Mouse (Mus musculus): ENCODE measurements around the gene Rbm28.

Rbm28 gene

GRCm38 (mm10) chr6:29164314-29165244, at the start of gene Rbm28:
TSS of gene Rbm28 (minus strand) at chr6:29165006.
- peak; percentile 86 for DNase-seq (ENCODE audit: low spot score)

GRCm38 (mm10) chr6:29214245-29214644, 49.4 kb upstream of the Rbm28 start:
- no peak for DNase-seq (ENCODE audit: low spot score)

DNA sequence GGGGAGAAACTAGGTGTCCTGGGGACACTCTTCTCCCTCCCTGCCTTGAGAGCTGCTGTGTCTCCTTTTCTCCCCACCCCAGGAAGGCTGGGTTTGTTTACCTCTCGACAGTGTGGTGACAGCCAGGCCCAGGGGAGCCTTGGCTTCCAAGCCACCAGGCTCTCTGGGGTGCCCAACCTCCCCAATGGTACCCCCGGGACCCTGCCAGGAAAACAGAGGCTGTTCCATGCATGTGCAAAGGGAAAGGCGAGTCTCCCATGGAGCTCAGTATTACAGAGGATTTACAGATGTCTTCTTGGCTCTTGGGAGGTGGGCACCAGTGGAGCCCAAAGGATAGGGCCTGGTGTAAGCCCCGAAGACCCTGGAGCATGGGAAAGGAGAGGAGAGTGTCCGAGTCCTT, 48.6 kb upstream of the Rbm28 start:
- no peak for DNase-seq (ENCODE audit: low spot score)

GRCm38 (mm10) chr6:29211806-29212492, 47.1 kb upstream of the Rbm28 start:
- DNase-seq (ENCODE audit: low spot score): peak; percentile 76

DNA sequence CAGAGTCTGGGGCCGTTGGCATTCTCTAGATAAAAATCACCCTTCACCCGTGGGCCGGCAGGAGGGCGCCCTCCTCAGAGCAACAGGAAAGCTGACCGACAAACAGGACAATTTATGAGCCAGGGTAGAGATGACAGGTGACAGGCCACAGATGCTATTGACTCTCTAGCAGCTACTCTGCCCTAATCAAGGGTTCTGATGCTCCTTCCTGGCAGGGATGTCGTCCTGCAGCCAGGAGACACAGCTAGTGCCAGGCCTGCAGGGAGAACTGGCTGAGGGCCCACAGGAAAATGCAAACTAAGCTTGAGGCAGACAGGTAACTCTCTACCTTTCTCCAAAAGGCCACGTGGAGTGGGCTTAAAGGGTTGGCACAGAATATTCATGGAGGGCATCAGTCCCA, 46.3 kb upstream of the Rbm28 start:
- DNase-seq (ENCODE audit: low spot score): no peak

GRCm38 (mm10) chr6:29210231-29210936, 45.6 kb upstream of the Rbm28 start:
- peak; percentile 37 for DNase-seq (ENCODE audit: low spot score)

DNA sequence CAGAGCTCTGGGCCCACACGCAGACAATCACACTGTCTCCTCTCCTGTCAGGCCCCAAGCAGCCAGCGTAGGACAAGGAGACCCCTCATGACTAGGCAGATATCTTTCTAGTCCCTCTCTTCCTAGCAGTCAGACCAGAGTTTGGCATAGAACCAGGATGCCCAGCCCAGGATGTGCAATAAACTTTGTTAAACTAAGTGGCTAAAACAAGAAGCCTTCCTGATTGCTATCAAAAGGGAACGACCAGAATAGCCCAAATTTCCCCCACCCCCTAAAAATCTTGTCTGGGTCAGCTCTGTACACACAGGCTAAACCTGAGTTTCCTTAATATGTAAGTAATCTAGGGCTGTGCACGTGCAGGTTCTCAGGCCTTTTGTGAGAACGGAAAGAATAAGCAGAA, 43.4 kb upstream of the Rbm28 start:
- DNase-seq (ENCODE audit: low spot score): peak; percentile 31

- DNase-seq (ENCODE audit: low spot score): peak; percentile 26
Measured at GRCm38 (mm10) chr6:29207017-29207416, 42.2 kb upstream of the Rbm28 start.

DNA sequence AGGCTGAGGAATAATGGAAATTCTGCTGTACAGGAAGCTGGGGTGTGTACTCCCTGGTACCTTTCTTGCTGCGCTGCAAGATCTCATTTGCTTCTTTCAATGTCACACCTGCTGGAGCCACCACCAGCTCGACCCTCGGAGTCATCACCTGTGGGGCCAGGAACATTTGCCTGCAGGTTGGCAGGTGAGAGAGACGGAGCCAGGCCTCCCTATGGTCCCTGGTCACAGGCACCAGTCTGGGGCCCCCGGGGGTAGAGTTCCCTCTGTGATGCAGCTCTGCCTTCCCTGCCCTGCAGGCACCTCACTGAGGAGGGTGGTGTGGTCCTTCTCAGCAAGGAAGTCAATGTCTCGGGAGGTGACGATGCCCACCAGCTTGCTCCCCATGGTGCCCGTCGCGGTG, 41.2 kb upstream of the Rbm28 start:
- DNase-seq (ENCODE audit: low spot score): peak; percentile 41

DNA sequence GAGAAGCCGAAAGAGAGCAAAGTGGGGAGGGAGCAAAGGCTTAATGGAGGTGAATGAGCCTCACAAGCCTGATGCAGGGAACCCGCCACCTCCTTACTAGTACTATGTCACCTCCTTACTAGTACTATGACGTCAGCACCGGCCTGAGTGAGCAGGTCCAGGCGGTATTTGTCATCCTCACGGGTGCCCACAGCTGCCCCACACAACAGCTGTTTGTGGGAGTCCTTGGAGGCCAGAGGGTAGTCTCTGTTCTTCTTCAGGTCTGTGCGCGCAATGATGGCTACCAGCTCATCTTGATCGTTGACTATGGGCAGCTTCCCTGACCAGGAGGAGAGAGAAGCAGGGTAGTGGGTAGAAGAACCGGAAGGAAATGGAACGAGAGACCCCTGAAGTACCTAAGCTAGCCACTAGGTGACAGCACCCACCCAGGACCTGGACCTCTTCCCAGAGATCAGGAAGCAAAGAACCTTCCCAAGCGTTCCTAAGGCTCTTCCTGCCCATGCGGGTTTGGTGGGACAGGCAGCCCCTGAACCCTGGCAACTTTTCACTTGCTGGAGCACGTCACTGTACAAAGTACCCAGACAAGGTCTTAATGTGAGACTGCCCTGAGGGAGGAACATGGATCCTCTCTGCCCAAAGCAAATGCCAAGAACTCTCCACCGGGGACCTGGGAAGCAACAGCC, 40.3 kb upstream of the Rbm28 start:
- peak; percentile 75 for DNase-seq (ENCODE audit: low spot score)

DNA sequence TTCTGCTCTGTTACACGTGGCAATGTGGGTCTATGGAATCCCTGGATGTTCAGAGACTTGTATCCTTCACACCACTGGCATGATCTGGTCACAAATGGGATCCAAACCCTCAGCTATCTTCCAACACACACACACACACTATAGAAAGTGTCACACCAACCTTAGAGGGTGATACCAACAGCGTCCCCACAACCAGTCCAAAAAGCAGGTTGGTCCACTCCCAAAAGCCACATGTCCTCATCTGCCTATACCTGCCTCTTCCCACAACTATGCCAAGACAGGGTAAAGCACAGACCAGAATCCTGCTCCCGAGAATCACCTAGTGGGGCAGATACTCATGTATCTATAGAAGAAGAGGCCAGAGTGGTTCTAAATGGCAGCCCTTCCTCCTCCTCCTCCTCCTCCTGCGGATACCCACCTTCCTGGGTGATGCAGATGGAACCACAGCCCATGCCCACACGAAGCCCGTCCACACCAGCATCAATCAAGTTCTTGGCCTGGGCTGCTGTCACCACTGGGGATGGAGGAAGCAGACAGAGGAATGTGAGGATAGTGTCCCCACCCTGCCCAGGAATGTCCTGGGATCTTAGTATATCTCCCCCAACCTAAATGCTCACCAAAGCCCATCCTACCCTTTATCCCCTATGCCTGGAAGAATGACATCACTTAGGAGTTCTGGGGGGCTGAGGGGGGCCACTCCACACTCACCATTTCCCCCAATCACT, 39.2 kb upstream of the Rbm28 start:
- peak; percentile 30 for DNase-seq (ENCODE audit: low spot score)

GRCm38 (mm10) chr6:29203096-29203495, 38.3 kb upstream of the Rbm28 start:
- peak; percentile 41 for DNase-seq (ENCODE audit: low spot score)

DNA sequence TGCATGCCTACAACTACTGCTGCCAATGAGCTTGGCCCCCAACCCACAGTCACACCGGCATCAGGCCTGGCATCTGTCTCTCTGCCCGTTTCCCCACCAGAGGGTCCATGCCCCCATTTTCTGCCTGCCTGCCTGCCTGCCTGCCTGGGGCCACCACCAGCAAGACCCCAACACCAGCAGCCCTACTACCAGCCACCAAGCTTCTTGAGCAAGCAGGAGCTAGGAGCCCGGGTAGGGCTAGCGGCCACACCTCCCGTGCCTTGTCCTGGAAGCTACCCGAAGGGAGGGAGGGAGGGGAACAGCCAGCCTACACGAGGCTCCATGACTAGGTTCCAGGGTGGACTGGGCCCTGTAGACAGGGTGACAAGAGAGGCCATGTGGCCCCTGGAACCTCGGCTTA, 37.2 kb upstream of the Rbm28 start:
- DNase-seq (ENCODE audit: low spot score): no peak

DNA sequence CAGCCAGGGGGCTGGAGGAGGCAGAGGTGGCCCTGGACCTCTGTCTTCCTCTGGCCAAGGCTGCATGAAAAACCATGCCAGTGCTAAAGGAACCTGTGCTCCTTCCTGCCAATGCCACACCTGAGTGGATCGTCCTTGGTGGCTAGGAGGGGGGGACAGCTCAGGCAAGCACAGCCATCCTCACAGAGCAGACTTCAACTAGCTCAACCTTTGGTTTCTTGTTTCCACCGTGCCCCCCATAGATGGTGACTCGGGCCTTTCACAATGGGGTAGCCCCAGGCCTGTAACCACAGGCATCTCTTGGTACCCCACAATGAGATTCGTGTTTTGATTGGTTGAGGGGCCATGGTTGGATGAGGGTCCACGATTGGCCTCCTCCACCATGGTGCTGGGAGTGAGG, 36.5 kb upstream of the Rbm28 start:
- DNase-seq (ENCODE audit: low spot score): peak; percentile 28

- DNase-seq (ENCODE audit: low spot score): peak; percentile 42
Measured at GRCm38 (mm10) chr6:29200496-29200895, 35.7 kb upstream of the Rbm28 start.

DNA sequence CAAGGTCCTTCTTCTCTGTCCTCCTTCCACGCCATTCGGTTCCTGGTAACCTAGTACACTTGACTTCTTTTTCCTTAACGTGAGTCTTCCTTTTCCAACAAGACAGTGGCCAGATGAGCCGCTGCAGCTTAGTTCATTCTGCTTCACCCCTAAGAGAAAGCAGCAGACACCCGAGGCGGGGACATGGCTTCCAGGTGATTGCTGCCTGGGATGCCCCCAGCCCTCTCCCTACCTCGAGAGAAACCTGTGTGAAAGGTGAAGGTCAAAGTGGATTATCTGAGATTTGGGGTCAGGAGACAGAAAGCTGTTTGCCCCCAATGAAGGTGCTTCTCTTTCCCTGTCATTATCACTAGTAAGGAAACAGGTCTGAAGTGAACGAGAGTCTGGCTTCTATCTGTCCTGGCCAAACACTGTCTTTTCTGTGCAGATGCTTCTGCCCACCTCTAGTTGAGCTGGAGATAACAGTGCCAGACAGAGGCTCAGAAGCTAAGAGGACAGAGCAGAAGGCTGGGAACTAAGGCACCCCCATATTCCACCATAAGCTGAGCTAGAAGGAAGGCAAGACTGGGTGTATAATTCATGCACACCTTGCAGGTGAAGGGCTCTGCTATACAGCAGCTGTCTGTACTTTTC, 34.5 kb upstream of the Rbm28 start:
- DNase-seq (ENCODE audit: low spot score): peak; percentile 39

DNA sequence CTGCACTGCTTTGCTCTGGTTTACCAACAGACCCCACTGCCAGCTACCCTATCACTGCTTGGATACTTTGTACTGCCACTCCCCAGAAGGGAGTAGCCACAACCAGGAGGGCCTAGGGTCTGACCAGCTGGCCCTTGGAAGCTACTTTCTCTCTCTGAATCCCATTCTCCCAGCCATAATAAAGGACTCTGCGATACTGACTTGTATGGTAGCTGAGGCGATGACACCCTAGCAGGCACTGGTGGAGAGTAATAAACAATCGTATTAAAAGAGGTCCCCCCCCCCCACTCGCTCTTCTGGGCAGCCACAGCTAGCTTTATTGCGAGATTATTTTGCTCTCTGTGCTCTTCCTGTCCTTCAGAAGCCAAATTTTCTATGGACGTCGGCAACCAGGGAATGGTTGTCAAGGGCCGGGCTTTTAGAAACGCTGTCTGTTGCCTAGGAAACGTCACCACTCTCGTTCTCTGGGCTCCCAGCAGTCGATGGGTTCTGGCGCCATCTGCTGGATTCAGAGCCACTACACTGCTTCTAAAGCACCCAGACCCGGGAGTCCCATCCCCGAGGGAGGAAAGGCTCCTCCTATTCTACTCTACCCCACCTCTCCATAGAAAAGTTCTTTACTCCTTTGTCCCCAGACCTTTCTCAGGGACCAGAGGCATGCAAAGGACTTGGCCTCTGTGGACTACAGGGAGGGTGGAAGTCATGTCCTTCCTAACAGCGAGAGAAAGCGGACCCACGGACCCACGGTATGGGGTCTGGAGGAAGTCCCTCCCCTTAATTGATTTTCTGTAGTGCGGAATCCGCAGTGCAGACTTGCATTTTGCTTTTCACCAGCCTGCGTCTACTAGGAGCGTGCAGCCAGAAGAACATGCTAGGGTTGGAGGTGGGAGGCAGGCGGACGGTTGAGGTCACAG, 33.8 kb upstream of the Rbm28 start:
- DNase-seq (ENCODE audit: low spot score): peak; percentile 94

GRCm38 (mm10) chr6:29195846-29196698, 31.3 kb upstream of the Rbm28 start:
- DNase-seq (ENCODE audit: low spot score): peak; percentile 41

DNA sequence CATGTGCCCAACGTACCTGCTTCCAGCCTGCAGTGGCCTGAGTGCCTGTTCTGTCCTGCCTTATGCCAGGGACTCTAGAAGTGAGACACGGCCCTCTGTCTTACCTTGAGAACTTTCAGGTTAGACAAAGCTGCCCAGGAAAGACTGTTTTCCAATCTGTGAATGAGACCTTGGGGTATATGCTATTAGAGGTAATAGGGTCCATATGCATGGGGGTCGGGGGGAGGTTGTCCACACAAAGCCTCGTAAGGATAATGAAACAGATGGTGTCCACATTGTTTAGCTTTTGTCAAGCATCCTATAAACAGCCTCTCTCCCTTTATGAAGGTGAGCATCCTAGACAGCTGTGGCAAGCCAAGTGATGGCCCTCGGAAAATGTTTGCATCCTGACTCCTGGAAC, 30.3 kb upstream of the Rbm28 start:
- peak; percentile 16 for DNase-seq (ENCODE audit: low spot score)

Data from testis, postnatal 10 days (tissue).